Mouse (Mus musculus) kidney, adult 2 months (tissue): ENCODE results near the gene Commd7.

Experiments
- CTCF ChIP-seq: fragments of 200-500 bp; conservative IDR thresholded peaks from 2 replicates; pipeline ENCODE4 v1.5.1; 2011; ENCODE audit warnings: low read depth, mild to moderate bottlenecking, control low read depth, low read length, moderate library complexity, mixed read lengths; ENCODE audit not compliant: insufficient read depth, insufficient read length
- POLR2A ChIP-seq: fragments of 200-500 bp; IDR thresholded peaks from one replicate; pipeline ENCODE4 v1.6.1; 2011; ENCODE audit warnings: low read depth, low read length, control low read depth

DNA sequence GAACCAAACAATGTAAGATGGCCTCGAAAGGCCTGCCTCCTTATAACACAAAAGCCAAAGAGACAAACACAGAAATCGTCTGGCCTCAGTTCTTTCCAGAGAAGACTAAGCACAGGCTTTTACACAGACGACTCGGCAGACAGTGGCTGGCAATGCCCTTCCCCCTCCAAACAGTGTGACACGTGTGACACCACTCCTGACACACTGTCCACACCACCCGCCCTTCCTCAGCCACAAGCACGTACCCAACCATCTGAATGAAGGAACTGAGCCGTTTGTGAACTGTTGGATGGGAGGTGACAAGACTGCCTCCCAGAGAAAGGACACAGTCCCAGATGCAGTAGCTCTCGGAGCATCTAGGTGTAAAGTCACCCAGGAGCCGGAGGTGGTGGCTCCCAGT, 13.7 kb downstream of the Commd7 start:
- TF ChIP-seq CTCF (no peak), POLR2A (no peak)
